Mouse (Mus musculus) spleen, adult 2 months (tissue): Measurements from ENCODE around the gene Adgrl3.

ENCODE experiments used
- CTCF ChIP-seq: fragments of 200-500 bp; IDR thresholded peaks from 2 replicates; pipeline ENCODE4 v1.5.1; 2011; ENCODE audit warnings: mild to moderate bottlenecking, inconsistent platforms; ENCODE audit not compliant: insufficient read depth, insufficient read length, insufficient replicate concordance; ENCODE audit errors: extremely low read depth
- POLR2A ChIP-seq: fragments of 200-500 bp; IDR thresholded peaks from 2 replicates; pipeline ENCODE4 v1.6.1; 2011; ENCODE audit warnings: low read depth, low read length, inconsistent platforms

GRCm38 (mm10) chr5:81275346-81276047, 255.6 kb downstream of the Adgrl3 start:
- no peak for TF ChIP-seq POLR2A
- TF ChIP-seq CTCF, result no peak
